Mouse (Mus musculus): ENCODE results near the gene Olfr776. TPM values are rescaled to one million over a fixed set of nuclear protein-coding genes. Genes with fewer than 3 reads are reported as not detected.
"Not testable (repeated sequence)": the region's sequence is repeated elsewhere in the genome, so short reads cannot be mapped to it uniquely, and the experiment has no call there.

Gene Olfr776
- not detected in 2 replicates for polyA plus RNA-seq (2012; rRNA removed)

DNA sequence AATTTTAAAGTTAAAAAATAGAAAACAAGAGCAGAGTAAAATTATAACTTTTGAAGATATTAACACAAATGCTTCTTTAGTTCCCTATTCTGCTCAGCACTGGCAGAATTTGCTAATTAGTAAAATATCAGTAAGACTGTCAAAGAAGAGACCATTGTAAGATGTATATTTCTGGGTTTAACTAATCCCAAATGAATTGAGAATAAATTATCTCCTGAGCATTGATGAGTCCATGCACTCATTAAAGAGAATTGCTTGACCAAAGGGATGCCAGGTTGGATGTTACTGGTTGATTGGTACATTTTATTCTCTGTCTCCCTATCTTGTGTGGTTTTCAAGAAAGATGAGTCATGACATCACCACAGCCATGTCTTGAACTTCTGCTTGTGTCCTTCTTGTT, at the start of gene Olfr776:
Gene Olfr776 (plus strand): TSS at position 301 of the 400 bp plus-strand sequence.
- TF ChIP-seq POLR2A (IDR thresholded peaks at IDR 0.05; ENCODE audit: borderline replicate concordance, extremely low read depth, low read depth, low read length) = no peak
- TF ChIP-seq CTCF (IDR thresholded peaks at IDR 0.05; ENCODE audit: insufficient read depth, low read length) = no peak
- Histone ChIP-seq H3K4me3 (replicated peaks; ENCODE audit: extremely low read depth, low read depth, low read length) (no peak within 1 kb of the TSS), H3K4me1 (ENCODE audit: control insufficient read depth, insufficient read depth, low read length) (no peaks in the 10 kb centered on the region)
- no peak for DNase-seq

DNA sequence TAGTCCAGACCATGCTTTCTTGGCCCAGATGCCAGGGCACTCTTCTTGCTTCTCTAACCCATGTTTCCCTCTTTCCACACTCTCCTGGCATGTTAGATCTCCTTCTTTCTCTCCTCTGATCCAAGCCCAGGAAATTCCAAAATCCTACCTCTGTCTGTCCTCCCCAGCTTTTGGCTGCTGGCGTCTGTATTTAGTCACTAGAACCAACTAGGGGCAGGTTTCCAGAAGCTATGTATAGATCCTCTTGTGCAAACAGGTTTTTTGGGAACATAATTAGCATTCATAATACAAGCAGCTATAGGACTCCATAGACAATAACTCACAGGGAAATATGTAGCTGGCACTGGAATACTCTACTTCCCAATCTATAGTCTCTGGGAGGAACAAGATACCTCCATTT, 28.2 kb upstream of the Olfr776 start:
- no peaks in the 10 kb centered on the region for H3K4me1 ChIP-seq (ENCODE audit: control insufficient read depth, insufficient read depth, low read length)
- TF ChIP-seq POLR2A (IDR thresholded peaks at IDR 0.05; ENCODE audit: borderline replicate concordance, extremely low read depth, low read depth, low read length) = no peak
- no peak for TF ChIP-seq CTCF (IDR thresholded peaks at IDR 0.05; ENCODE audit: insufficient read depth, low read length)
- H3K4me3 ChIP-seq (replicated peaks; ENCODE audit: extremely low read depth, low read depth, low read length) = no peak overlapping the region
- WGBS = 72% methylated on average over 1 of the region's 1 CpGs
- DNase-seq = no peak

DNA sequence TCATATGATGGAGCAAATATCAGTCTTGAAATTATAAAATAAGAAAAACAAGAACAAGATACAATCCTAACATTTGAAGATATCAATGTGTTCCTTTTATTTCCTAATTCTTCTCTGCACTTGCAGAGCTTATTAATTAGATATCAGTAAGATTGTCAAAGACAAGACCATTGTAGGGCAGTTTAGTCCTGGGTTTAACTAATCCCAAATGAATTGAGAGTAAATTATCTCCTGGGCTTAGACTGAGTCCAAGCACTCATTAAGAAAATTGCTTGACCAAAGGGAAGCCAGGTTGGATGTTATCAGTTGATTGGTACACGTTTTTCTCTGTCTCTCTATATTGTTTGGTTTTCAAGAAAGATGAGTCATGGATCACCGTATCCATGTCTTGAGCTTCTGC, 23.0 kb upstream of the Olfr776 start, which contains the start of gene Olfr774:
Gene Olfr774 (plus strand): TSS at position 301 of the 400 bp plus-strand sequence.
- Histone ChIP-seq H3K4me3 (replicated peaks; ENCODE audit: extremely low read depth, low read depth, low read length) (no peak within 1 kb of the TSS), H3K4me1 (ENCODE audit: control insufficient read depth, insufficient read depth, low read length) (no peaks in the 10 kb centered on the region)
- DNase-seq = no peak
- WGBS = 59% methylated on average over 2 of the region's 2 CpGs
- TF ChIP-seq POLR2A (IDR thresholded peaks at IDR 0.05; ENCODE audit: borderline replicate concordance, extremely low read depth, low read depth, low read length) (no peak), CTCF (IDR thresholded peaks at IDR 0.05; ENCODE audit: insufficient read depth, low read length) (no peak)

DNA sequence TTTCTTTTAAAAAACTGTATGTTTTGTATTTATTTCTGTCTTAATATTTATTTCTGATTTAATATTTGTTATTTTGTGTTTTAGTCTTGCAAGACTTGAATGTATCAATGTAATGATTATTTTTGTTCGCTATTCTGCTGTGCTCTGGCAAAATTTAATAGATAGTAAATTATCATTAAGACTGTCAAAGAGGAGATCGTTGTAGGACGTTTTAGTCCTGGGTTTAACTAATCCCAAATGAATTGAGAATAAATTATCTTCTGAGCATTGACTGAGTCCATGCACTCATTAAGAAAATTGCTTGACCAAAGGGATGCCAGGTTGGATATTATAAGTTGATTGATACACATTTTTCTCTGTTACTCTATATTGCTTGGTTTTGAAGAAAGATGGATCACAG, 10.8 kb upstream of the Olfr776 start, which contains the start of gene Olfr775:
Gene Olfr775 (plus strand): TSS at position 301 of the 400 bp plus-strand sequence.
- TF ChIP-seq CTCF (IDR thresholded peaks at IDR 0.05; ENCODE audit: insufficient read depth, low read length) = no peak
- WGBS = 67% methylated on average over 3 of the region's 3 CpGs
- no peak within 1 kb of the TSS for H3K4me3 ChIP-seq (replicated peaks; ENCODE audit: extremely low read depth, low read depth, low read length)

DNA sequence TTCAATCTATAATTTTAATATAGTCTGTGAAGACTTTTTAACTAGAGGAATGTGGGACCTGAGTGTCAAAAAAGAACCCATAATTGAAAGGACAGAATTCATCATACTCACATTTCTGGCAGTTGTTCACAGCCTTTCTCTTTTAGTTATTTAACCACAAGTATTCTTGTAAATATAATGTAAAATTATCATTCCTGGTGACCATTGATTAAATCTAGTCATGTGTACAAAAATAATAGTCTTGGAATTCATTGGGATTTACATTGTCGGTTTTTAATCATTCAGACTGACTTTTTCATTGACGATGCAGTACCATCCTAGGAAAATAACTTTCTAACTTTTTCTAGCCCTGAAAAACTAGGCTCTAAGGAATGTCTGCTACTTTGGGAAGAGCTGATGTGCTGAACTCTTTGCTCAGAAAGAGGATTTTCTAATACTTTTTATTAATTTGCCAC, 12.2 kb downstream of the Olfr776 start, which contains the start of gene Olfr777:
Gene Olfr777 (minus strand): TSS at position 405 of the 455 bp plus-strand sequence.
- no peak for DNase-seq
- WGBS = 84% methylated on average over 2 of the region's 2 CpGs
- no peak within 1 kb of the TSS for H3K4me3 ChIP-seq (replicated peaks; ENCODE audit: extremely low read depth, low read depth, low read length)
- H3K4me1 ChIP-seq (ENCODE audit: control insufficient read depth, insufficient read depth, low read length) = no peaks in the 10 kb centered on the region
- TF ChIP-seq POLR2A (IDR thresholded peaks at IDR 0.05; ENCODE audit: borderline replicate concordance, extremely low read depth, low read depth, low read length) (no peak), CTCF (IDR thresholded peaks at IDR 0.05; ENCODE audit: insufficient read depth, low read length) (no peak)

More for the DNA sequence above, 10.8 kb upstream of the Olfr776 start, which contains the start of gene Olfr775:
- H3K4me1 ChIP-seq (ENCODE audit: control insufficient read depth, insufficient read depth, low read length) = no peaks in the 10 kb centered on the region
- no peak for DNase-seq

DNA sequence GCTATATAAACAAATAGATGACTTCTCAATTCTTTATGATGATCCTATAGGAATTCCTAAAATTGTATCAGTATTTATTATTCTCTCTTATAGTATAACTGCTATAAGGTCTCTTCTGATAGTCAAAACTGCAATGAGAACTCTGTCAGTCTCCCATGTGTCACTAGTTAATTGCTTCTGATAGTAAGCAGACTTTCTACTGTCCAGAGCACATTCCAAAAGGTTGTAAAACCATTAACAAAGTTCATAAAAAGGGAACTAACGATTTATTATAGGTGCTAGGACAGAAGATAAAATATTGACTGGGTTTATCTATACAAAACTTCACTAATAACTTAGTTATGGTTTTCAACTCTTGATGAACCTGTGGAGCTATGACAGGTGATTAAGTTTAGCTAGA, 54.0 kb downstream of the Olfr776 start:
- not testable (repeated sequence) for H3K4me1 ChIP-seq (ENCODE audit: control insufficient read depth, insufficient read depth, low read length); H3K4me3 ChIP-seq (replicated peaks; ENCODE audit: extremely low read depth, low read depth, low read length); DNase-seq
- WGBS = 37% methylated on average over 1 of the region's 1 CpGs

DNA sequence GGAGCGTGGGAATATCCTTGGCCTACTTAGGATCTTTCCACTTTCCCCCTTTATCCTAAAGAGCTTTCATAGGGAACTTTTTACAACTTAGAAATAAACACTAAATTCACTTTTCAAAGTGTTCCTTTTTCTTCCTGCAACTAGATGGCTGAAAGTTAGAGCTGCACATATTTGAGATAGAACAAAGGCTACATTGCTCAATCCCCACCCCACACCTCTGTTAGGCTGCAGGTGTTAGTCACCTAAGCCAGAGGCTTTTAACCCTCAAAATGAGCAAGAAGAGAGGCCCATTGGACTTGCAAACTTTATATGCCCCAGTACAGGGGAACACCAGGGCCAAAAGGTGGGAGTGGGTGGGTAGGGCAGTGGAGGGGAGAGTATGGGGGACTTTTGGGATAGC, 54.6 kb downstream of the Olfr776 start:
- not testable (repeated sequence) for DNase-seq; H3K4me3 ChIP-seq (replicated peaks; ENCODE audit: extremely low read depth, low read depth, low read length); H3K4me1 ChIP-seq (ENCODE audit: control insufficient read depth, insufficient read depth, low read length)
- 67% methylated on average over 1 of the region's 1 CpGs for WGBS

Other genes with a start within 250 kb of the Olfr776 start
- not detected in 2 replicates for gene Olfr763, start 248.3 kb upstream of the Olfr776 start, polyA plus RNA-seq (2012; rRNA removed)
- gene Olfr764-ps1, start 219.2 kb upstream of the Olfr776 start, polyA plus RNA-seq (2012; rRNA removed) = not detected in 2 replicates
- not detected in 2 replicates for gene Olfr765, start 209.1 kb upstream of the Olfr776 start, polyA plus RNA-seq (2012; rRNA removed)
- not detected in 2 replicates for gene Olfr766-ps1, start 190.2 kb upstream of the Olfr776 start, polyA plus RNA-seq (2012; rRNA removed)
- not detected in 2 replicates for gene Olfr767, start 176.2 kb upstream of the Olfr776 start, polyA plus RNA-seq (2012; rRNA removed)
- gene Olfr768, start 159.8 kb upstream of the Olfr776 start, polyA plus RNA-seq (2012; rRNA removed) = not detected in 2 replicates
- not detected in 2 replicates for gene Olfr769, start 141.3 kb upstream of the Olfr776 start, polyA plus RNA-seq (2012; rRNA removed)
- not detected in 2 replicates for gene Olfr770, start 120.1 kb upstream of the Olfr776 start, polyA plus RNA-seq (2012; rRNA removed)
- not detected in 2 replicates for gene Olfr771, start 94.4 kb upstream of the Olfr776 start, polyA plus RNA-seq (2012; rRNA removed)
- gene Olfr772, start 81.2 kb upstream of the Olfr776 start, polyA plus RNA-seq (2012; rRNA removed) = not detected in 2 replicates
- not detected in 2 replicates for gene Olfr773, start 71.7 kb upstream of the Olfr776 start, polyA plus RNA-seq (2012; rRNA removed)
- gene Olfr774, start 22.9 kb upstream of the Olfr776 start, polyA plus RNA-seq (2012; rRNA removed) = not detected in 2 replicates
- gene Olfr775, start 10.7 kb upstream of the Olfr776 start, polyA plus RNA-seq (2012; rRNA removed) = not detected in 2 replicates
- gene Olfr777, start 12.4 kb downstream of the Olfr776 start, polyA plus RNA-seq (2012; rRNA removed) = not detected in 2 replicates
- not detected in 2 replicates for gene Olfr780, start 59.0 kb downstream of the Olfr776 start, polyA plus RNA-seq (2012; rRNA removed)
- gene Olfr781, start 69.7 kb downstream of the Olfr776 start, polyA plus RNA-seq (2012; rRNA removed) = not detected in 2 replicates
- not detected in 2 replicates for gene Olfr782, start 89.7 kb downstream of the Olfr776 start, polyA plus RNA-seq (2012; rRNA removed)
- 0.05 TPM in 1 of 2 replicates, not detected in the other for gene Olfr784, start 125.0 kb downstream of the Olfr776 start, polyA plus RNA-seq (2012; rRNA removed)
- not detected in 2 replicates for gene Olfr785, start 146.3 kb downstream of the Olfr776 start, polyA plus RNA-seq (2012; rRNA removed)
- gene Olfr786, start 168.2 kb downstream of the Olfr776 start, polyA plus RNA-seq (2012; rRNA removed) = not detected in 2 replicates
- gene Olfr787, start 202.7 kb downstream of the Olfr776 start, polyA plus RNA-seq (2012; rRNA removed) = not detected in 2 replicates
- gene Olfr788, start 211.9 kb downstream of the Olfr776 start, polyA plus RNA-seq (2012; rRNA removed) = not detected in 2 replicates
- not detected in 2 replicates for gene Olfr789, start 225.6 kb downstream of the Olfr776 start, polyA plus RNA-seq (2012; rRNA removed)
- gene Olfr790, start 239.4 kb downstream of the Olfr776 start, polyA plus RNA-seq (2012; rRNA removed) = not detected in 2 replicates